Mouse (Mus musculus) adrenal gland, adult 8-10 months (tissue): ENCODE measurements around the gene Tmem209. TPM values are rescaled to one million over a fixed set of nuclear protein-coding genes. Genes with fewer than 3 reads are reported as not detected.

Experiments used
- DNase-seq: peaks from one replicate; pipeline ENCODE4 v3.0.0; 2022
- total RNA-seq, 4 experiments: library from RNA; stranded (reverse); gene quantifications; 2 replicates each; pipeline ENCODE4 v1.2.4; 2022

Gene Tmem209
- total RNA-seq, 4 experiments from 2014 or later, result 24.4 to 32.6 (median 28.6) TPM

GRCm38 (mm10) chr6:30538240-30538639 lies 28.7 kb upstream of the Tmem209 start:
- DNase-seq, result no peak

DNA sequence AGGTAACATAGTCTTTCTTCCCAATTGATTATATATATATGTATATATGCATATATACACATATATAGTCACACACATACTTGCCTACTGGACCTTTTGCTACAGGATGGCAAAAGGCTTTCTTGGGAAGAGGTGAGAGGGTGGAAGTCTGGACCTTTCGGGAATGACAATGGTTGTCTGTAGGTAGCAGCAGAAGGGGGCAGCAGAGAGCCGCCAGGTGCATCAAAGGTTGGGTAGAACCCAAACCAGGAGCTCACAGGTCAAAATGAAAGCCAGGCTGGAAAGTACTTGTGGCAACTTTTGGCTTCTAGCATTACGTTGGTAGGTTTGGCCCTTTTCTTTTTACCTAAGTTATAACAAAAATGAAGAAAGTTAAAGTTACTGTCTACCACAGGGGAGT lies 25.8 kb upstream of the Tmem209 start:
- peak; percentile 24 for DNase-seq

DNA sequence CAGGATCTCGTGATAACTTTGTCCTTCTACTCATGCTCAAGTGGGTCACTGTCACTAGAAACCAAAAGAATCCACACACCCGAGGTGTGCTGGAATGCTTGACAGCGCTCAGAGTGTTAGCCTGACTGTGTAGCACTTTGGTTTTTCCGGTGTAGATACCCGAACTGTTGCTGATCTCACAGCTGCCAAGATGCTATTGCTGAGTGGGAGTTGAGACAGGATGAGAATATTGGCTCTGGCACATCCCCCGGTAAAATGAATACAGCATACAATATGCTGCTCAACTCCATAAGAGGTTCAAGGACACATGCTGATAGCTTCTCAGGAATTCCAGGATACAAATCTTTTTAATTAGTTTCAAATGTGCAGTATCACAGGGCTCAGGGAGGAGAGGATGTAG lies 19.2 kb upstream of the Tmem209 start:
- DNase-seq, result no peak

GRCm38 (mm10) chr6:30526586-30527515 lies 17.3 kb upstream of the Tmem209 start:
- no peak for DNase-seq

DNA sequence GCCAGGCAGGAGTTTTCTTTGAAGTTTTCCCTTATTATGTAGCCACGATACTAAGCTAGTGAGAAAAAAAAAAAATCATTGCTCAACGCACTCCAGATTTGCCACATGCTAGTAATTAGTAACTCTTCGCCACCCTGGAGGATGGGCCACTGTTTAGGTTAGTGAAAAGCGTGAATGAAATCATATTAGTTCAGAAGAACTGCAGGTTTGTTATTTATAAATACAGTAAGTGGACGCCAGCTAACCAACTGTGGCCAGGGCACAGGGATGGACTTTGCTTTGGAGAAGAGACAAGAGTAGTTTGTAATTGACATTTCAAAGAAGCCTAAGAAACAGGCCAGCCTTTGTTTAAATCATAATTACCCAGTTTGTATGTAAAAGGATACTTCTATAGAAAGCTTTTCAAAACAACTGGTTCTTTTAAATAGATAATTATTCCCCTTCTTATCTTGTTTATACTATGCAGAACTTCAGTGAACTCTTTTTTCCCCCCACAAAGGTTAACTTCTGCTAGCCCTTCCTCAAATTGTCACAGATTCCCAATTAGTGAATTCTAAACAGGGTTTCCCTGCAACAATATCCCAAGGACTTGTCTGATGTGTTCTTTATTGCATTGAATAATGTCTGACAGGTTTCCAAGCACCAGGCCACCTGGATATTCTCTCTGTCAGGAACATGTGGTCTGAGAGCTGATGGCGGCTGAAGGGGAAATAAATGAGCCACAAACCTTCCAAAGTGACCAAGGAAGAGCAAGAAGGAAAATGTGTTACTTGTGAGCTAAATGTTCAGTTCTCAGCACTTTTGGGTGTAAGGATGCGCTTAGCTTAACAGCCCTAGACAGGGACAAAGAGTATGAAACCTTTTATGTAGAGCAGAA lies 16.1 kb upstream of the Tmem209 start:
- DNase-seq, result no peak

- DNase-seq, result no peak
Measured at GRCm38 (mm10) chr6:30520400-30520799, 10.8 kb upstream of the Tmem209 start.

DNA sequence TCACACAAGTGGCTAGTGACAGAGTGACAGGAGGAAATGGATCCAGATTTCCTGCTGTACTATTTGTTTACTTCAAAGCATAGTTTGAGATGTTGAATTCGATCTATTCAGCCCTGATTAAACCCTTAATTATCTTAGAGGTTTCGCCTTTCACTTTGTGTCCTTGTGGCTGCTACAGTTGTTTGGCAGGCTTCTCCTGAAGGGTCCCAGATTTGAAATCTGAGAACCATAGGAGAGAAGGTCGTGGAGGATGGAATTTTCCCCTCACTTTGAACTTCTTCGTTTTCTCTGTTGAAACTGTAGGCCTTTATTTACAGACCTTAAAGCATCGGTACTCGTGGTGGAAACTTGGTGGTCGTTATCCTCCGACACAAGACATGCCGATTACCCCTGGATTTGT lies 4.7 kb upstream of the Tmem209 start:
- DNase-seq, result no peak

GRCm38 (mm10) chr6:30510291-30510690 lies 708 bp upstream of the Tmem209 start:
- no peak for DNase-seq

GRCm38 (mm10) chr6:30508824-30509223 lies 759 bp downstream of the Tmem209 start:
- no peak for DNase-seq

GRCm38 (mm10) chr6:30499049-30499448 lies 10.5 kb downstream of the Tmem209 start:
- no peak for DNase-seq

DNA sequence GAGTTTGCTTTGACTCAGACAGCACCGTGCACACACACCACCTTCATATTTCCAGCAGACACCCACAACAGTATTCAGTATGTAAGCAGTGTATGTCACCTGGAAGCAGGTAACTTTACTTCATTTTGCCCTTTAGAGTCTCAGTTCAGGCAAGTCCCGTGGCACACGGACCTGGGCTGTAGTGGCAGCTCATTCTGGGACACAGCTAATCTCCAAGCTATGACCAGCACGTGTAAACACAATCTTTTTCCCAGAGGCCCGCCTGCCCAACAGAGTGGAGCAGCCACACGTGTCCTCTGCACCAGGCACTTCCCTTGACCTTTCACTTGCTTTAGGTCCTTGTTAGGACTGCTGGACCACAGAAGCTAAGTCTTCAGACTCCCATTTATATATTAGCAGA lies 23.1 kb downstream of the Tmem209 start:
- no peak for DNase-seq

DNA sequence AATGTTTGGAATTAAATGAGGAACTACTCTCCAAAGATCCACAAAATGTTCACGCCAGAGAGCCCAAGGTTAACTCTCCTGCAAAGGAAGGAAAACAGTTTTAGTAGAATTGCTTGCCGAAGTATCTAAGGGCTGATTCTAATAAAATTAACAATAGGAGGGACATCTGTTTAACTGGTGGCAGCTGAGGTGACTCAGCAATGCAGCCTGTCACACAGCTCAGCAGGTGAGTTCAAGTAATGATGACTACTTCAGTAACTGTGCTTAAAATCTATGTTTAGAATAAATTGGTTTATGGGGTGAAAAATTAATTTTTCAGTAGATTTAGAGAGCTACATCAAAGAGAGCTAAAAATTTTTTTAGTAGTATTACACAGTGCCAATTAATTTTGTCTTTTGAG lies 26.7 kb downstream of the Tmem209 start:
- no peak for DNase-seq

GRCm38 (mm10) chr6:30479418-30479817 lies 30.2 kb downstream of the Tmem209 start:
- DNase-seq, result no peak

DNA sequence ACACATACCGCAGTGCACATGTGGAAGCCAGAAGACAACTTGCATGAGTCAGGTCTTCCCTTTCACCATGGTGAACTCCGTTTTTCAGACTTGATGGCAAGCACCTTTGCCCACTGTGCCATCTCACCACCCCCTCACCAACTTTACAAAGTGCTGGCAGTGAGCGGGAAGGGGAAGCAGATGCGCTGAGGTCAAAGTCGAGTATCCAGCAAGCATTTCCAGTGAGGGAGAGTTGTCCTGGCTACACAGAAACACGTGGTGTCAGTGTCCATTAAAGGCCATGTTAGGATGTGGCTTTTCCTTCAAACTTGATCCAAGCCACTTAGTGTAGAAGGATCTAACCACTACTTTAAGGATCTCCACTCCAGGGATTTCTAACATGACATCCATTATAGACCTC lies 31.8 kb downstream of the Tmem209 start:
- DNase-seq, result no peak

DNA sequence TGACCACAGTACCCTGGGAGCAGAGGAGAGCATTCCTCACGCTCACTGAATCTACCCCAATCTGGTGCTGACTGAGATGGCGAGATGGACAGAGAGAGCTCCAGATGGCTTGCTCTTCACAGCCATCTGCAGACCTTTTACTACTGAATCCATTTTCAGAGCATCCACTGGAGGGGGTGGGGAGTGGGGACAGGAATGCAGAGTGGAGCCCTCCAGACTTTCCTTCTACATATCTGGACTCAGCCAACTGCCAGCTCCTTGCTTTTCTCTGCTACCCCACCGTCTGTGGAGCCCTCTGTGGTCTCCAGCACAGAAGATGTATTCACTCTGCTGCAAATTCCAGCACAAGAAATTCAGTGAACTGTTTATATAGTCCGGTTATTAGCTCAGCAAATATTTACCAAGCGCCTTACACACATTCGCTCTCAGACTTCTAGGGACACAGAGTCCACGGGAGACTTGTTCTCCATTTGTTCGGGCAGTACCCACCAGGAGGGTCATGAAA lies 32.3 kb downstream of the Tmem209 start:
- DNase-seq, result no peak

DNA sequence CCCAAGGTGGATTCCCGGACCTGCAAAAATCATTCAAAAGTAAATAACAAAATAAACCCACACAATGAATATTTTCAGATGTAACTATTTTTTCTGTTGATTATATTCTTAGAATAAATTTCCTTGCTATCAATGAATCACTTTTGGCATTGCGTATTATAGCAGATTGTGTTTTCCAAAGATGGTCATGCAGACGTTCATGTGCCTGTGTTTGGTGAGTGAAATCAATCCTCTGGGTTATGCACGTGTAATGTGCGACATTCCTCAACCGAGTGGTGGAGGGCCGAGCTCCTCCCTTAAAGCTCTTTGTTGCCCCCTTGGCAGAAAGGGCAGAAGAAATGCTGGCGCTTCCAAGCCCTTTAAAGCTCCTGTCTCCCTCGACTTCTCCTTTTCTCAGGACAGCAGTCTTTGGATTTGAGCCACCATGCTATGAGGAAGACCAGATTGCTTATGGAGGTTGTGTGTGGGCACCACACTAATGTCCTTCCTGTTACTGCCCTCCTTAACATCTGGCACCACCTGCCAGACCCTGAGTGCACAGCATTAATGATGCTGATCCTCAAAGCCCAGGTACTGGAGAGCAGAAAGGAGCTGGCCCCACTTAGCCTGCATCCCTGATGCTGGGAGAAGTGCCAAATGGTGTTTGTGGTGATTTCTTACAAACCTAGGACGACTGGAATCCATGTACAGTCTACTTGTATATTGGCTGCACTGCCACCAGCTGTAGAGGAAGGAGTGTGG lies 33.4 kb downstream of the Tmem209 start:
- no peak for DNase-seq

- no peak for DNase-seq
Measured at GRCm38 (mm10) chr6:30471706-30472105, 37.9 kb downstream of the Tmem209 start.

DNA sequence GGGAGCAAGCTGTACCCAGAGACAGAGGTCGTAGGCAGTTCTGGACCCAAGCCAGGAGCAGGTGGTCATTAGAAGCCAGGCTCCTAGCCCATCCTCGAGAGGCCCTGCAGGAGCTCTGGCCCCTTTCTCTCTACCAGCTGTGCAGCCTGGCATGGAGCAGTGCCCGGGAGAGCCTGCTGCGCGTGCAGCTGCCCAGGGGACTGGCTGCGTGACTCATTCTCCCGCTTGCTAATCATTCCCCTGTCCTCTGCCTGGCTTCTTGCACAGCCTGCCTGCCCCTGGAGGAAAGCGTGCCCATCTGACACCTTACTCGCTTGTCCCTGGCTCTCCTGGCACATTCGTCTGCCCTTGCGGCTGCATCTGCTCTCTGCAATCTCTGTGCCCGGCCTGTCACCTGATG lies 40.2 kb downstream of the Tmem209 start:
- peak; percentile 52 for DNase-seq

GRCm38 (mm10) chr6:30468684-30469083 lies 40.9 kb downstream of the Tmem209 start:
- DNase-seq, result no peak

DNA sequence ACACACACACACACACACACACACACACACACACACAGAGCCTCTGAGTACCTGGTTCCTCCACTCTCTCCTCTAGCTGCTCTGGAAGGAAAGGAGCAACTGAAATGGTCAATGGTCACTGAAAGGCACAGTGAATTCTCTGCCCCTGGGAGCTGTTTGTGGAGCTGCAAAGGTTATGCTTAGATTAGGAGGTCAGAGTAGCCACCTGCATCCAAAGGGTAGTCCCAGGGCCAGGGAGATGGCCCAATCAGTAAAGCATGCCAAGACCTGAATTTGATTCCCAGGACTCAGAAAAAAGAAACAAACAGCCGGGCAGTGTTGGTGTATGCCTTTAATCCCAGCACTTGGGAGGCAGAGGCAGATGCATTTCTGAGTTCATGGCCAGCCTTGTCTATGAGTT lies 41.5 kb downstream of the Tmem209 start:
- DNase-seq, result no peak

DNA sequence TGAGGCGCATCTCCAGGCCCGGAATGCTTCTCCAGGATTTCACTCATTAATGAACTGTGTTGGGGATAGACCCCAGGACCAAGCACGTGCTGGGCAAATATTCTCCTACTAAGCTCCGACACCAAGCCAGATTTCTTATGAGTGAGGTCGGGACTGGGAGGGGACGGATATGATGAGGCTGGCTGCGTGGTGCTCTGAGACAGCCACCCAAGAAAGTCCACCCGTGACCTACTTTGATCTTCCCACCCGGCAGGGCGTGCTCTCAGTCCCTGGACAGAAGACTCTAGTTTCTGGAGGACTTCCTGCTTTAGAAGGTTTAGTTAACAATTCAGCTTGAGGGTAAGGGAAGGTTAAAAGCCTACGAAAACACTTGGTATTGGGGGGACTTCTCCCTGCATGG lies 44.0 kb downstream of the Tmem209 start:
- DNase-seq, result no peak

DNA sequence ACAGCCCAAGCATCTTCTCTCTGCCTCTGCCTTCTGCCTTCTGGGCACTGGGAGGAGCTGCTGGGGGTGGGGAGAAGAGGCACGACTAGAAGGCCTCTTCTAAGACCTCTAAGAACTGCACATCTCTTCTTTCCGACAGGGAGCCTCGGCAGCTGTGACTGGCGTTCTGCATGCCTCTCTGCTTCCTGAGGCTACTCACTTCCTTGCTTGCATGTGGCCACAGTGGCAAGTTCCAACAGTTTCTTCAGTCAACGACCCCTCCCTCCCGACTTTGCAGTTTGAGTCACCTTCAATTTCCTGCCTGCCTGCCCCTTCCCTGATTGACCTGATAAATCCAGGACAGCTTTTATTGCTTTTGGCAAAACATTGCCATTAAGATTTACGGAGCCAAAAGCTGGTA lies 46.8 kb downstream of the Tmem209 start:
- DNase-seq, result no peak
